Mouse (Mus musculus): ENCODE data around the gene Sprr2j-ps.

The Sprr2j-ps gene

GRCm38 (mm10) chr3:92417782-92418181 is at the start of gene Sprr2j-ps:
Gene Sprr2j-ps, plus strand, starts transcription at chr3:92418082.
- DNase-seq (ENCODE audit: low read depth in 1 of 2, low spot score in 2 of 2): no peak

- no peak for DNase-seq (ENCODE audit: low read depth in 1 of 2, low spot score in 2 of 2)
These were observed 44.3 kb upstream of the Sprr2j-ps start for GRCm38 (mm10) chr3:92373613-92374012.

GRCm38 (mm10) chr3:92385385-92385784 is 32.5 kb upstream of the Sprr2j-ps start, which contains the start of gene Sprr2h:
Gene Sprr2h, plus strand, starts transcription at chr3:92385685.
- DNase-seq (ENCODE audit: low read depth in 1 of 2, low spot score in 2 of 2): no peak

- DNase-seq (ENCODE audit: low read depth in 1 of 2, low spot score in 2 of 2): no peak
These were observed 23.6 kb upstream of the Sprr2j-ps start for GRCm38 (mm10) chr3:92394301-92394700.

GRCm38 (mm10) chr3:92407691-92408090 is 10.2 kb upstream of the Sprr2j-ps start, which contains the start of gene Sprr2i:
Gene Sprr2i, plus strand, starts transcription at chr3:92407991.
- no peak for DNase-seq (ENCODE audit: low read depth in 1 of 2, low spot score in 2 of 2)

GRCm38 (mm10) chr3:92429323-92429722 is 11.4 kb downstream of the Sprr2j-ps start, which contains the start of gene Gm9774:
Gene Gm9774, minus strand, starts transcription at chr3:92429423.
- no peak for DNase-seq (ENCODE audit: low read depth in 1 of 2, low spot score in 2 of 2)

- no peak for DNase-seq (ENCODE audit: low read depth in 1 of 2, low spot score in 2 of 2)
These were observed 14.4 kb downstream of the Sprr2j-ps start, which contains the start of gene Sprr2k for GRCm38 (mm10) chr3:92432282-92432681. Gene Sprr2k, plus strand, starts transcription at chr3:92432582.

- DNase-seq (ENCODE audit: low read depth in 1 of 2, low spot score in 2 of 2): no peak
These were observed 20.8 kb downstream of the Sprr2j-ps start, which contains the start of gene Sprr1b for GRCm38 (mm10) chr3:92438689-92439088. Gene Sprr1b, minus strand, starts transcription at chr3:92438789.

GRCm38 (mm10) chr3:92440177-92440576 is 22.3 kb downstream of the Sprr2j-ps start:
- no peak for DNase-seq (ENCODE audit: low read depth in 1 of 2, low spot score in 2 of 2)

GRCm38 (mm10) chr3:92455151-92455550 is 37.3 kb downstream of the Sprr2j-ps start:
- no peak for DNase-seq (ENCODE audit: low read depth in 1 of 2, low spot score in 2 of 2)

- DNase-seq (ENCODE audit: low read depth in 1 of 2, low spot score in 2 of 2): no peak
These were observed 40.7 kb downstream of the Sprr2j-ps start, which contains the start of gene Sprr3 for GRCm38 (mm10) chr3:92458620-92459019. Gene Sprr3, minus strand, starts transcription at chr3:92458720.

- DNase-seq (ENCODE audit: low read depth in 1 of 2, low spot score in 2 of 2): no peak
These were observed 48.7 kb downstream of the Sprr2j-ps start for GRCm38 (mm10) chr3:92466576-92466975.

- no peak for DNase-seq (ENCODE audit: low read depth in 1 of 2, low spot score in 2 of 2)
These were observed 49.5 kb downstream of the Sprr2j-ps start for GRCm38 (mm10) chr3:92467424-92467823.
